Mouse (Mus musculus): ENCODE data around the gene Atad3a. TPM values are rescaled to one million over a fixed set of nuclear protein-coding genes. Genes with fewer than 3 reads are reported as not detected.

Atad3a gene
- total and polyA plus RNA-seq, 3 experiments = 220 to 232 TPM; not detected in 1

DNA sequence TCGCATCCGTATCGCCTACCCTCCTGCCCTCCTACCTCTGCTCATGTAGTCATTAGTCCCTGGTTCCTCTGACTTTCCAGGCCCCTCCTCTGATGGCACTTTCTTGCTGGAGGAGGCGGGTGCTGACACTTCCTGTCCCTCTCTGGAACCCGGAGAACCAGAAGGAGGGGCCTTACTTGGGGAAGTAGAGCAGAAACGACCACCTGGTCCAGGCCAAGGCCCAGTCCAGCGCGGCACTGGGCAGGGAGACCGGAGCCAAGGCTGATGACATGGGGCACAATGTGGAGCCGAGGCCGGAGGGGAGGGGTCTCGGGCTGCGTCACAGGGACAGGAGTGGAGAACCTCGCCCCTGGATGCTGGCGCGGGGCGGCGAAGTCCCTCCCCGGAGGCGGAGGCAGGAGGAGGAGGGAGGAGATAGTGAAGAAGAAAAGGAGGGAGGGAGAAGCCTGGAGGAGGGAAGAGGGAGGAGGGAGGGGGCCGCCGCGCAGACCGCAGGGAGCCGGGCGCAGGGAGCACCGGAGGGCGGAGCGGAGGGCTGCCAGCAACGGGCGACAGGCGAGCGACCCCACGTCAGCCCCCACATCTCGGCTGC lies 26.4 kb downstream of the Atad3a start, which contains the start of gene Tmem240 (continued):
- TF ChIP-seq ZNF384 (IDR thresholded peaks at IDR 0.05; ENCODE audit: low read depth, low read length) (no peak), SIN3A (IDR thresholded peaks at IDR 0.05; ENCODE audit: low read length) (peak; percentile 85), NRF1 (IDR thresholded peaks at IDR 0.05; ENCODE audit: insufficient read depth, low read depth, low read length, poor library complexity, severe bottlenecking) (no peak), BHLHE40 (IDR thresholded peaks at IDR 0.05; ENCODE audit: borderline replicate concordance, low read depth, low read length) (no peak), MYC (IDR thresholded peaks at IDR 0.05; ENCODE audit: low read depth, low read length) (no peak), MEF2A (IDR thresholded peaks at IDR 0.05; ENCODE audit: extremely low read depth, insufficient replicate concordance, low read depth, low read length, poor library complexity, severe bottlenecking) (0 out of 2 replicates have a peak, but pooled peaks have one; percentile 7), JUND (IDR thresholded peaks at IDR 0.05; ENCODE audit: low read depth, low read length) (no peak), CHD1 (IDR thresholded peaks at IDR 0.05; ENCODE audit: low read depth, low read length) (no peak), MXI1 (IDR thresholded peaks at IDR 0.05; ENCODE audit: low read depth, low read length) (peak; percentile 65), USF2 (IDR thresholded peaks at IDR 0.05; ENCODE audit: borderline replicate concordance in 1 of 2, insufficient read depth in 1 of 2, low read depth in 1 of 2, low read length in 2 of 2) (no peak), USF1 (IDR thresholded peaks at IDR 0.05; ENCODE audit: low read depth, low read length) (peak; percentile 26; the same call in 1 of the 2 replicates), ETS1 (IDR thresholded peaks at IDR 0.05; ENCODE audit: low read depth, low read length) (no peak), CTCF (IDR thresholded peaks at IDR 0.05 in 2 of 3, conservative IDR thresholded peaks at IDR 0.05 in 1 of 3; ENCODE audit: control insufficient read depth in 1 of 3, insufficient read depth in 1 of 3, low read depth in 2 of 3, low read length in 3 of 3, poor library complexity in 1 of 3, severe bottlenecking in 1 of 3) (no peak), NELFE (IDR thresholded peaks at IDR 0.05; ENCODE audit: low read depth, low read length) (peak; percentile 62), MAFK (IDR thresholded peaks at IDR 0.05; ENCODE audit: borderline replicate concordance, low read depth, low read length) (no peak), CHD2 (IDR thresholded peaks at IDR 0.05; ENCODE audit: low read length) (no peak), ZMIZ1 (IDR thresholded peaks at IDR 0.05; ENCODE audit: low read depth, low read length) (0 out of 2 replicates have a peak, but pooled peaks have one; percentile 53), ZKSCAN1 (IDR thresholded peaks at IDR 0.05; ENCODE audit: low read depth, low read length) (no peak), TCF12 (IDR thresholded peaks at IDR 0.05; ENCODE audit: low read depth, low read length) (no peak), POLR2AphosphoS2 (IDR thresholded peaks at IDR 0.05; ENCODE audit: low read length) (peak; percentile 85)

DNA sequence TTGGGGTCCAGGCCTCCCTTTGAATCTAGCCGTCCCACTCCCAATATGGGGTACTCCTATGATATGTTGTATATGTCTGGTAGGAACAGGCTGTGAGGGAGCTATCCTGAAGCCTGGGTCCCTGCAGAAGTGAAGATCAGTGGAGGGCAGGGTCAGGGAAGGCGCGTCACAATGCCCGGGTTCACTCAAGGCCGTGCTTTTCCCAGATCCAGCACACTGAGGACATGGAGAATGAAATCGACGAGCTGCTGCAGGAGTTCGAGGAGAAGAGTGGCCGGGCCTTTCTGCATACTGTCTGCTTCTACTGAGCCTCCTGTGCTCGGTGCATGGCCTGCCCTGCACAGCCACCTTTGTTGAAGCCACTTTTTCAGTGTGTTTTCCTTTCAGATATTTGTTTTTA lies 27.6 kb downstream of the Atad3a start:
- Histone ChIP-seq H3K9me3 (replicated peaks; ENCODE audit: insufficient read depth, low read length) (no peaks in the 10 kb centered on the region), H3K4me1 (ENCODE audit: control insufficient read depth in 1 of 2, insufficient read depth in 2 of 2, low read length in 2 of 2) (0 out of 4 replicates have a peak, but pooled peaks cover 0 to 5% of the 10 kb centered on the region in 2 experiments), H3K4me3 (ENCODE audit: control insufficient read depth in 1 of 2, insufficient read depth in 1 of 2, low read depth in 2 of 2, low read length in 2 of 2) (no peak overlapping the region), H3K27ac (ENCODE audit: control insufficient read depth, low read depth, low read length) (no peak overlapping the region), H3K9ac (ENCODE audit: control insufficient read depth, low read depth, low read length, poor library complexity, severe bottlenecking) (no peak overlapping the region), H3K79me2 (ENCODE audit: control insufficient read depth, insufficient read depth, low read length, poor library complexity) (peaks cover 3% of the 10 kb centered on the region; the same call in 1 of the 2 replicates), H3K36me3 (ENCODE audit: control insufficient read depth in 1 of 2, insufficient read depth in 2 of 2, low read length in 2 of 2) (no peaks in the 10 kb centered on the region; a peak in 1 of 4 replicates), H3K27me3 (ENCODE audit: control insufficient read depth in 1 of 2, insufficient read depth in 2 of 2, low read length in 2 of 2) (no peaks in the 10 kb centered on the region)
- TF ChIP-seq POLR2AphosphoS2 (IDR thresholded peaks at IDR 0.05; ENCODE audit: low read length) = no peak; the same call in 1 of the 2 replicates
- no peak for TF ChIP-seq MEF2A (IDR thresholded peaks at IDR 0.05; ENCODE audit: extremely low read depth, insufficient replicate concordance, low read depth, low read length, poor library complexity, severe bottlenecking)
- TF ChIP-seq UBTF (IDR thresholded peaks at IDR 0.05; ENCODE audit: borderline replicate concordance, insufficient read depth, low read depth, low read length) = no peak
- no peak for TF ChIP-seq MAX (IDR thresholded peaks at IDR 0.05; ENCODE audit: low read length)
- TF ChIP-seq RCOR1 (IDR thresholded peaks at IDR 0.05; ENCODE audit: low read depth, low read length) = no peak
- no peak for DNase-seq (ENCODE audit: low read depth, low spot score)

Measured in MEL (cell line).